Mouse (Mus musculus) C3H10T1/2 (cell line): ENCODE measurements around the gene Rpl39. TPM values are rescaled to one million over a fixed set of nuclear protein-coding genes. Genes with fewer than 3 reads are reported as not detected.

Experiments used
- polyA plus RNA-seq, 2 experiments: library from polyadenylated mRNA; unstranded; fragments of >200 nt; fragmentation: generic; extraction: Trizol; gene quantifications; one replicate each; pipeline ENCODE4 v1.2.1; 2012; ENCODE audit warnings: missing spikeins in 2 of 2

Gene Rpl39
- polyA plus RNA-seq = 1,000 to 10,000 TPM; 3,168 to 4,181 TPM

GRCm38 (mm10) chrX:37084927-37085660, at the start of gene Rpl39:
TSS of gene Rpl39 (minus strand) at chrX:37085402.

GRCm38 (mm10) chrX:37126671-37127358, 41.6 kb upstream of the Rpl39 start, which contains the start of gene Nkap:
TSS of gene Nkap (plus strand) at chrX:37126795.

DNA sequence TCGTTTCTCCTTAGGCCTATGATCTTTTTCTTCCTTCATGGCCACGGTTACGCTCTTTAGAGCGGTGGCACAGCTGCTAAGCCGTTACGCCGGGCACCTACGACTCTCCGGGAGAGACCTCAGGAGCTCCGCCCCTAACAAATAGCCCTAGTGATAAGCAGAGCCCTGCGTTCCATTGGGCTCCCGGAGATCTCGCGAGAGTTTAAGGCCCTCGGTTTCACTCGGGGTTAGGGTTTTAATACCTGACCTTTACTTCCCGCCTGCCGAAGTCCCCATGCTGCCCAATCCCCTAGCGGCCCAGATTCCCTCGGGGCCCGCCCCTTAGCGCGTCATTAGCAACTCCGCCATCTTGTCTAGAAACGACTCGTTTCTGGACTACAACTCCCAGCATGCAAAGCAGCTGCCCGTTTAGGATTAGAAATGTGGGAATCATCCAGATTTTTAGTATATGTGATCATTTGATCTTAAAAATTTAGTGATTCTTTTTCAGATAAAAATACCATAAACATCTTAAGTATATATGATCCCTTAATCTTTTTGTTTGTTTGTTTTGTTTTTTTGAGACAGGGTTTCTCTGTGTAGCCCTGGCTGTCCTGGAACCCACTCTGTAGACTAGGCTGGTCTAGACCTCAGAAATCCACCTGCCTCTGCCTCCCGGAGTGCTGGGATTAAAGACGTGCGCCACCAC, 25.1 kb upstream of the Rpl39 start, which contains the start of gene Upf3b:
TSS of gene Upf3b (minus strand) at position 130 of the 688 bp plus-strand sequence.

DNA sequence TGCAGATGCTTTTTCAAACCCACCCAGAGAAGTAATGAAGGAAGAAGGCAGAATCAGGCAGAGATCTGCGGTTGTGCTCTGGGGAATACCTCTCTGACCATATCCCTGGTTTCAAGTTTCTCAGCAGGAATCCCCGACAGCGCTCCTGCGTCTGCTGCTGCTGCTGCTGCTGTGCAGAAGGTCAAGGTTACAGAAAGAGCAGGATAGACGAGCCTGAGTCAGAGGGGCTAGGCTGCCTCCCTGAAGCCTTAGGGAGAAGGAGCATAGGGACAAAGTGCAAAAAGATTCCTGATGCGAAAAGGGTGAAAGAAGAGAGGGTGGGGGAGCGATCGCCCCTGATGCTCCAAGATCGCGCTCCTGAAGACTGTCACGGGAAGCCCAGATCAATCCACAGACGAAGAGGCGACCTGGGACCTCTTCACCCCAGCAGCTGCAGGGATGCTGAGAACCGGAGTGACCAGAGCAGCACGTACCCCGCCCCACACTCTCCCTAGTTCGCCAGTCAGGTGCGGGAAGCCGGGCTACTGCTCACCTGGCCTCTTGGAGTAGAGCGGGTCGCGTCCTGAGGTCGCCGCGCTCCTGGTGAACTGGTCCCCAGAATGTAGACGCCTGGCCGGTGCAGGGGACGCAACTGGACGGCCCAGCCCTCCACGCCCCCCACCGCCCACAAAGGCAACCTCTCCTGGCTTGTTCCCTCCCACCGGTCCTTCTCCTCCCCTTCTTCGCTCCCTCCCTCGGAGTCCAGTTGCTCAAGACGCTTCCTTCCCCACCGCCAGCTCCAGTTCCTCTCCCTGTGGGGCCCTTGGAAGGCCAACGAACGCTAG, 36.9 kb downstream of the Rpl39 start, which contains the start of gene Sowahd:
TSS of gene Sowahd (plus strand) at position 780 of the 824 bp plus-strand sequence.

Other genes starting within 250 kb of the Rpl39 start
- gene Ube2a, start 211.5 kb downstream of the Rpl39 start, polyA plus RNA-seq = 10 to 100 TPM; 37.7 to 43.9 TPM
- gene C330007P06Rik, start 211.3 kb downstream of the Rpl39 start, polyA plus RNA-seq = 1 to 10 TPM in 1 of 2 experiments, under 1 TPM in 1; 0.95 to 5.9 TPM
- 1 to 10 TPM in 1 of 2 experiments, under 1 TPM in 1; 0.44 to 1.3 TPM for gene Nkrf, start 182.5 kb downstream of the Rpl39 start, polyA plus RNA-seq
- 10 to 100 TPM in 1 of 2 experiments, 1 to 10 TPM in 1; 3.2 to 23.6 TPM for gene Sept6, start 93.6 kb downstream of the Rpl39 start, polyA plus RNA-seq
- not detected for gene Sowahd, start 36.6 kb downstream of the Rpl39 start, polyA plus RNA-seq
- gene Upf3b, start 24.9 kb upstream of the Rpl39 start, polyA plus RNA-seq = 1 to 10 TPM; 1.4 to 5.8 TPM
- gene Nkap, start 41.4 kb upstream of the Rpl39 start, polyA plus RNA-seq = 1 to 10 TPM; 2.4 to 4.0 TPM
- gene Akap14, start 83.4 kb upstream of the Rpl39 start, polyA plus RNA-seq = under 1 TPM; 0.02 to 0.04 TPM
- gene Ndufa1, start 105.8 kb upstream of the Rpl39 start, polyA plus RNA-seq = 100 to 1,000 TPM in 1 of 2 experiments, 10 to 100 TPM in 1; 63.4 to 540 TPM
- gene Rnf113a1, start 105.8 kb upstream of the Rpl39 start, polyA plus RNA-seq = 1 to 10 TPM; 4.5 to 7.6 TPM
- not detected for gene Gm9, start 125.6 kb upstream of the Rpl39 start, polyA plus RNA-seq
- not detected for gene Rhox1, start 136.9 kb upstream of the Rpl39 start, polyA plus RNA-seq
- not detected for gene Rhox2a, start 159.6 kb upstream of the Rpl39 start, polyA plus RNA-seq
- gene Rhox3a, start 164.5 kb upstream of the Rpl39 start, polyA plus RNA-seq = not detected
- gene Rhox4a, start 179.9 kb upstream of the Rpl39 start, polyA plus RNA-seq = not detected